In genomic region chr8:111825219-111825618, GRCm38 (mm10) we compare ENCODE assay signal across 8 mouse cellular contexts. TPM values are rescaled to one million over a fixed set of nuclear protein-coding genes. Genes with fewer than 3 reads are reported as not detected.
DNase-seq lines count a peak whose midpoint lies in the region; ATAC-seq and TF ChIP-seq lines count a peak whose summit lies in the region.

No protein-coding gene starts in this region.

- H3K9me3 ChIP-seq in forebrain, postnatal 0 days (ENCODE audit: low read length), result no peaks in the 10 kb centered on the region
- H3K9me3 ChIP-seq in forebrain, embryonic 12.5 days, result no peaks in the 10 kb centered on the region

- 62% methylated on average over 6 of the region's 6 CpGs for WGBS in forebrain, postnatal 0 days
- WGBS in forebrain, embryonic 12.5 days, result 76% methylated on average over 6 of the region's 6 CpGs

- H3K9ac ChIP-seq in forebrain, postnatal 0 days, result no peak overlapping the region
- no peak overlapping the region for H3K9ac ChIP-seq in forebrain, embryonic 12.5 days

- no peaks in the 10 kb centered on the region for H3K4me1 ChIP-seq in forebrain, postnatal 0 days (ENCODE audit: insufficient read depth)
- H3K4me1 ChIP-seq in forebrain, embryonic 12.5 days, result no peaks in the 10 kb centered on the region

- DNase-seq in forebrain, postnatal 0 days, result no peak
- DNase-seq in ovary, postnatal 36 days (ENCODE audit: low spot score), result peak; percentile 24
- DNase-seq in ovary, postnatal 14 days (ENCODE audit: low spot score), result no peak
- DNase-seq in cerebellum, postnatal 14 days, result peak; percentile 56 to 61
- peak; percentile 65 for DNase-seq in lung, postnatal 36 days
- no peak for DNase-seq in layer of hippocampus, adult 8-10 months (ENCODE audit: low spot score in 2 of 2)
- no peak for DNase-seq in left cerebral cortex, adult 8-10 months (ENCODE audit: low spot score in 2 of 2)

- no peak overlapping the region for H3K27ac ChIP-seq in forebrain, postnatal 0 days (ENCODE audit: low read depth, low read length)
- no peak overlapping the region for H3K27ac ChIP-seq in forebrain, embryonic 12.5 days

- TF ChIP-seq CTCF in forebrain, postnatal 0 days (IDR thresholded peaks at IDR 0.05; ENCODE audit: low read depth), result peak; percentile 61

- 0 out of 2 replicates have a peak, but pooled peaks have one; percentile 32 for ATAC-seq in forebrain, postnatal 0 days
- ATAC-seq in forebrain, embryonic 12.5 days (ENCODE audit: low FRiP score), result no peak

- H3K4me2 ChIP-seq in forebrain, postnatal 0 days (ENCODE audit: low read depth), result no peak overlapping the region
- no peak overlapping the region for H3K4me2 ChIP-seq in forebrain, embryonic 12.5 days

- peaks cover 17% of the 10 kb centered on the region for H3K36me3 ChIP-seq in forebrain, postnatal 0 days (ENCODE audit: insufficient read depth)
- H3K36me3 ChIP-seq in forebrain, embryonic 12.5 days (replicated peaks), result peaks cover 68% of the 10 kb centered on the region

- no peak overlapping the region for H3K4me3 ChIP-seq in forebrain, postnatal 0 days (ENCODE audit: low read depth, low read length)
- H3K4me3 ChIP-seq in forebrain, embryonic 12.5 days (replicated peaks), result no peak overlapping the region

- no peaks in the 10 kb centered on the region for H3K27me3 ChIP-seq in forebrain, postnatal 0 days (ENCODE audit: insufficient read depth, low read length)
- H3K27me3 ChIP-seq in forebrain, embryonic 12.5 days, result no peaks in the 10 kb centered on the region

RNA-seq across cellular contexts. Expression of gene Cfdp1, which starts 28.9 kb away (rescaled TPM):
- total RNA-seq in forebrain, postnatal 0 days (2014; rRNA removed), result 121 and 128 TPM in 2 replicates
- 195 and 214 TPM in 2 replicates for polyA plus RNA-seq in forebrain, postnatal 0 days (2015; fragmentation: Nextera tagmentation; extraction: Ambion mirVana)
- polyA plus RNA-seq in forebrain, embryonic 12.5 days (2016; fragmentation: Nextera tagmentation; extraction: Ambion mirVana), result 199 and 207 TPM in 2 replicates
- 10 to 100 TPM; 62.3 to 84.3 (median 70.8) TPM for total RNA-seq in layer of hippocampus, adult 8-10 months (2022)
- 10 to 100 TPM; 67.7 to 86.2 (median 79.4) TPM for total RNA-seq in left cerebral cortex, adult 8-10 months (2022)

RNA-seq across cellular contexts. Expression of gene Tmem170, which starts 51.3 kb away (rescaled TPM):
- 3.0 and 3.6 TPM in 2 replicates for total RNA-seq in forebrain, postnatal 0 days (2014; rRNA removed)
- polyA plus RNA-seq in forebrain, postnatal 0 days (2015; fragmentation: Nextera tagmentation; extraction: Ambion mirVana), result 1.5 and 2.0 TPM in 2 replicates
- polyA plus RNA-seq in forebrain, embryonic 12.5 days (2016; fragmentation: Nextera tagmentation; extraction: Ambion mirVana), result 7.6 and 8.7 TPM in 2 replicates
- 1 to 10 TPM; 3.7 to 5.4 (median 4.3) TPM for total RNA-seq in layer of hippocampus, adult 8-10 months (2022)
- 1 to 10 TPM; 3.4 to 4.1 (median 3.6) TPM for total RNA-seq in left cerebral cortex, adult 8-10 months (2022)

Comparison
In these comparisons a context has a peak if more than half of its experiments do, and no peak if none do; other contexts are left out.
1. DNase-seq: peak in ovary, postnatal 36 days (single experiment), cerebellum, postnatal 14 days (2 of 2) and lung, postnatal 36 days (single experiment); none in forebrain, postnatal 0 days (single experiment), ovary, postnatal 14 days (single experiment), layer of hippocampus, adult 8-10 months (0 of 2) and left cerebral cortex, adult 8-10 months (0 of 2).